Mouse (Mus musculus) granulocyte monocyte progenitor cell, adult 5-6 weeks (primary cell): ENCODE measurements around the gene Med16. TPM values are rescaled to one million over a fixed set of nuclear protein-coding genes. Genes with fewer than 3 reads are reported as not detected.

Experiments used
- ATAC-seq: replicated peaks from 2 replicates; pipeline ENCODE4 v1.8.0; 2016; ENCODE audit warnings: mild to moderate bottlenecking, moderate TSS enrichment, inconsistent platforms; ENCODE audit not compliant: poor library complexity, severe bottlenecking
- total RNA-seq, 2 experiments: library from RNA; stranded (forward) in 1 of 2; stranded (reverse) in 1 of 2; fragments of 200-712, 200-1000 nt in 1 of 2; fragments of >200 nt in 1 of 2; fragmentation: Nextera tagmentation in 1 of 2; gene quantifications; 2 replicates each; pipeline ENCODE4 v1.2.3; 2014 to 2017

The Med16 gene
- total RNA-seq, 2 experiments from 2014 or later: 14.1 to 17.0 TPM

GRCm38 (mm10) chr10:79918231-79919078, 9.7 kb upstream of the Med16 start:
- ATAC-seq: no peak

GRCm38 (mm10) chr10:79917532-79918100, 8.9 kb upstream of the Med16 start:
- no peak for ATAC-seq

- peak; percentile 74 for ATAC-seq
Measured at GRCm38 (mm10) chr10:79916808-79917531, 8.2 kb upstream of the Med16 start, which contains the start of gene Kiss1r. Gene Kiss1r (plus strand): TSS chr10:79916971.

DNA sequence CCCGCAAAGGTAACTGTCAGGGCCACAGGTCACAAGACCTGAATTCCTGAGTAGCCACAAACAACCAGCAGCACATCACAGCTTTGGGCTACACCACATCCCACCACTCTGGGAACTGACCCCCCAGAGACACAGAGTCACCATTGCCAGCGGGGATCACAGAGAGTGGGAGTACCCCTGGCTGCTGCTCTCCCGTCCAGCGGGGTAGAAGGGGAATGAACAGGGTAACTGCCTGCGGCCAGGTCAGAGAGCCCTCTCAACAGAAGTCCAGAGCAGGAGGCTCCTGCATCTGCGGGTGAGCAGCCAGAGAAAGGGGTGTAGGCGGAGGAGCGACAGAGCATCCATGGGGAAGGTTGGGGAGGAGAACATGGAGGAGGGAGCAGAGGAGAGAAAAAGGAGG, 7.4 kb upstream of the Med16 start:
- no peak for ATAC-seq

DNA sequence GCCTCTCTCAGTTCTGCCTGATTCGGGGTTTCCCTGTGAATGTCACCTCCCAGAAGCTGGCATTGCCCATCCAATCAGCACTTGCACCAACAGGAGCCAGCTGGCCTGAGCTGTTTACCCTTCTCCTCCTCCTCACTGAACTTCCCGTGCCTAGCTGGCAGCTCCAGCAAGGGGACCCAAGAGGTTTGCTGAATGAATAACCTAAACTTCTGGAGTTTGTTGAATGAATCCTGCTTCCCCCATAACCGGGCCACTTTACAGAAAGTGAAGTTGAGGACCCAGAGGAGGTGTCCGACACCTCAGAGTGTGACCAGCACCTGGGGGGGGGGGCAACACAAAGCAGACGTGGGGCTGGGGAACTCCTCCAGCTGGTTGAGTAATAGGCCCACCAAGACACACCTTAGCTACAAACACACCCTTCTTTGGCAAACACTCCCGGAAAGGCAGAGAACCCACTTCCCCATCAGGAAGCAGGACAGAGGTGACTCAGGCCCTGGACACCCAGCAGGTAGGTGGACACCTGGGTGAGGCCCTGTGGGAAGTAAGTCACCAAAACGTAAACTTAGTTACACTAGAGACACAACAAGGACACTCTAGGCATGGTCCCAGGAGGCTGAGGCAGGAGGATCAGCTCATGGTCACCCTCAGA, 6.3 kb upstream of the Med16 start:
- ATAC-seq: no peak

DNA sequence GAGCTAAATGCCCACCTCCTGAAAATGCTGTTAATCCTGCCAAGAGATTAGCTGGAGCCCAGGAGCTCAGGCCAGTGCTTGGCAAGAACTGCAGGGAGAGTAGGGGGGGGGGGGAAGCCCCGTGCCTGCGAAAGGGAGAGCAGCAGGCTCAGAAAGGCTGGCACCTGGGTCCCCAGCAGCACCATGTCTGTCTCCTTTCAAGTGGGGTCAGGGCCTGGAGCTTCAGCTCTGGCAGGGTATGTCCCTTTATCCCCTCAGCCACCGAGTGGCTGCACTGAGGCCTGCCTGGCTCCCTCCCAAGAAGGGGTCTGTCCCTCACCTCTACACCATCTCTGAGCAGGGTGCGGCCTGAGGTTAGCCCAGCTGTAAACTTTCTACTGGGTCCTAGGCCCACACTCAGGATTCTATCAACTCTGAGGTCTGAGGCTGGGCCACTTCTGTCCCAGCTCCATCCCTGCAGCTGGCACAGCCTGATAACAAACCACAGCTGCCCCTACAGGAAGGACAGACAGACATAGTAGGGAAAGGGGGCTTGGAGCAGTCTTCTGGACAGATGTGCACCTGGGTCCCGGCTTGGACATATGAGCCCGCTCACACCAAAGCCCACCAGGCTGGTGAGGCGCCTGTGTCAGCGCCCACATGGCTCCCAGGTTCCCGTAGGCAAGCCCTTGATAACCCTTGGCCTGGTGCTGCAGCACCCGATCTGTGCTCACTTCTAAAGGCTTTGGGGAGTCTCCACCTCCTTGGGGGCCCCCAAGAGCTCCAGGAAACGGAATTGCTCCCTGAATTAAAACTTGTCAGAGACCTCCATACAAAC, 5.6 kb upstream of the Med16 start:
- 0 out of 2 replicates have a peak, but pooled peaks have one; percentile 4 for ATAC-seq

- ATAC-seq: no peak
Measured at GRCm38 (mm10) chr10:79912412-79912811, 3.7 kb upstream of the Med16 start.

DNA sequence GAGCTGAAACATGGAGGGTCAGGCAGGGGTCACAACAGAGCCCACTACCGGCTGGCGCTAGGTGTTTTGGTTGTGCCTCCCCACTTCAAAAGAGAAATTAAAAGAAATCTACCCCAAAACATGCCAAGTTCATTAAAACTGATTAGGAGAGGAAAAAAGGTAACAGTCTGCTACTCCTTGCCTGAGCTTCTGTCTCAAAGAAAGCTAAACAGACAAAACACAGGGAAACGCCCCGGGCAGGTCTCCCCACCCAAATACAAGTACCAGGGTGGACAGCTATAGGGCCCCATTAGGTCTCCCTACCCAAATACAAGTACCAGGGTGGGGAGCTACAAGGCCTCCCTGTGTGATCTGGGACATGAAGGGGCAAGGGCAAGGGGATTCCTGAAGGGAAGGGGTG, 1.8 kb upstream of the Med16 start, which contains the start of gene Gm26602:
TSS of gene Gm26602 (plus strand) at position 301 of the 400 bp plus-strand sequence.
- ATAC-seq: no peak

GRCm38 (mm10) chr10:79909092-79909922, 584 bp upstream of the Med16 start:
- ATAC-seq: peak; percentile 10

GRCm38 (mm10) chr10:79907415-79907814, 1.3 kb downstream of the Med16 start:
- no peak for ATAC-seq

- ATAC-seq: no peak
Measured at GRCm38 (mm10) chr10:79906712-79907111, 2.0 kb downstream of the Med16 start.

GRCm38 (mm10) chr10:79900951-79901410, 7.7 kb downstream of the Med16 start:
- ATAC-seq: peak; percentile 38; the same call in 1 of the 2 replicates

DNA sequence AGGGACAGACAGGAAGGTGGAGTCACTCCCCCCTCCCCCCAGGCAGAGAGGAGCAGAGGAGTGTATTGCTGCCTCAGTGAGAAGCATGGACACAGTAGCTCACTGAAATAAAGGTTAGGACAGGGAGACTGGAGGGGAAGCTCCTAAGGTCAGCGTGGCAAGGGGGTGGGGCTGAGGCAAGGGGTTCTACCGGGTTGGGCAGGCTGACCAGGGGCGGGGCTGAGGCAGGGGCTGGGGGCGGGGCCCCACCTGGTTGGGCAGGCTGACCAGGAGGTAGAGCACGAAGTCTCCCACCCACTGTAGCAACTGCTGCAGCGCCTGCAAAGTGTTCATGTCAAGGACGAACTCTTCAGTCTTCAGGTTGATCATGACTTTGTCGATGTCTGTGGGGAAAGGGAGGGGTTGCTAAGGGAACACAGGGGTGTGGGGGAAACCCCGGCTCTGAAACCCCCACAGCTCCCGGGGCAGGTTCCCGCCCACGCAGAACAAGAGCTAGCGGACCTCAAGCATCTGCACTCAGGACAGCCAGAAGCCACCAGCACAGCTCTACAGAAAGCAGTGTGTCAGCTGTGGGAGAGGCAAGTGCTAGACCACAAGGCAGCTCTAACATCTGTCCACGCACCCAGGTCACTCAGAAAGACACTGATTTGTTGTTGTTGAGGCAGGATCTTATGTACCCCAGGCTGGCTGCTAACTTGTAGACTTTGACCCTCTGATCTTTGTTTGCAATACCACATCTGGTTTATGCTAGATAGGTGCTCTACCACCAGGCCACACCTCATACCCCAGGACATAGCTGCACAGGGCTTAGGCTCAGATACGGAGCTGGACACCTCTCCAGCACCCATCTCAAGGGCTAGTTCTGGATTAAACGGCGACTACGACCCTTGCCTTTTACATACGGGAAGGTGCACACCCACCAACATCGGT, 11.1 kb downstream of the Med16 start:
- 0 out of 2 replicates have a peak, but pooled peaks have one; percentile 6 for ATAC-seq

- ATAC-seq: peak; percentile 18; the same call in 1 of the 2 replicates
Measured at GRCm38 (mm10) chr10:79896814-79897213, 11.9 kb downstream of the Med16 start.

DNA sequence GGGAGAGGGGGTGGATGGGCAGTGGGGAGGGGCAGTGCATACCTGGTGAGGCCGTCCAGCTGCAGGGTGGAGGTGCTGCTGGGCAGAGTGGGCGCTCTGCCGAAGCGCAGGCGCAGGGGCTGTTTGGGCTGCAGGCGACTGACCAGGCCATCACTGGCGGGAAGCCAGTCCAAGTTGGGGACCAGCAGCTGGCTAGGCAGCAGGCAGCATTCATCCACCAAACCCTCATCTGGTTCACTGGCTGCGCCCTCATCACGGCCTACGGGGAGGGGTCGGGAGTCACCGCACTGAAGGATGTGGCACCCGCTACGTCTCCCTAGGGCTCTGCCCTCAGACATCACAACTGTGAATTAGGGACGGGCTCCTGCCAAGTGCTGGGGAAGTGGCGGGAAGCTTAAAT, 12.4 kb downstream of the Med16 start:
- no peak for ATAC-seq

GRCm38 (mm10) chr10:79892451-79893118, 16.1 kb downstream of the Med16 start:
- ATAC-seq: peak; percentile 56

- no peak for ATAC-seq
Measured at GRCm38 (mm10) chr10:79890670-79891069, 18.1 kb downstream of the Med16 start, which contains the start of gene Cfd. Gene Cfd (plus strand): TSS chr10:79890853.
